Mouse (Mus musculus): Measurements from ENCODE around the gene Gm21083.
A peak's percentile ranks its signal among the peaks of the same experiment; 100 is the strongest.
"Not testable (repeated sequence)": the region's sequence is repeated elsewhere in the genome, so short reads cannot be mapped to it uniquely, and the experiment has no call there.

The Gm21083 gene

DNA sequence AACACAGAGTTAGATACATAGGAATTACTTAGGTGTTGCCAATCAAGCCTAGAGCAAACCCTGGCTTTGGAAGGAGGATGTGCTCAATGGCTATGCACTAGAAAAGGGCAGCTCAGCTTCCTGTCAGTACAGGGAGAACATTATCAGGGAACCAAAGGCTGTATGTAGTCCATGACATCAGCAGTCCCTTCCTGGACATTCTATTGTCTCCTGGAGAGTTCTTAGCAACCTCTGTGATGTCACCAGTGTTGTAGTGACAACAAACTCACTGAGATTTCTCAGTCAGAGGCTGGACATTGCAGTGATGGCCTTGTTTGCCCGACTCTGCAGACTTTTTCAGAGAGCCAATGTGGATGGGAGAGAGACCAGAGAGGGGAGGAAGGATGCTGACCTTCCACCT is at the start of gene Gm21083:
TSS of gene Gm21083 (plus strand) at position 301 of the 400 bp plus-strand sequence.
- not testable (repeated sequence) for DNase-seq

DNA sequence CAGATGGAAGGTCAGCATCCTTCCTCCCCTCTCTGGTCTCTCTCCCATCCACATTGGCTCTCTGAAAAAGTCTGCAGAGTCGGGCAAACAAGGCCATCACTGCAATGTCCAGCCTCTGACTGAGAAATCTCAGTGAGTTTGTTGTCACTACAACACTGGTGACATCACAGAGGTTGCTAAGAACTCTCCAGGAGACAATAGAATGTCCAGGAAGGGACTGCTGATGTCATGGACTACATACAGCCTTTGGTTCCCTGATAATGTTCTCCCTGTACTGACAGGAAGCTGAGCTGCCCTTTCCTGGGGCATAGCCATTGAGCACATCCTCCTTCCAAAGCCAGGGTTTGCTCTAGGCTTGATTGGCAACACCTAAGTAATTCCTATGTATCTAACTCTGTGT is 48.0 kb upstream of the Gm21083 start, which contains the start of gene Gm21190:
TSS of gene Gm21190 (minus strand) at position 101 of the 400 bp plus-strand sequence.
- DNase-seq = not testable (repeated sequence)

DNA sequence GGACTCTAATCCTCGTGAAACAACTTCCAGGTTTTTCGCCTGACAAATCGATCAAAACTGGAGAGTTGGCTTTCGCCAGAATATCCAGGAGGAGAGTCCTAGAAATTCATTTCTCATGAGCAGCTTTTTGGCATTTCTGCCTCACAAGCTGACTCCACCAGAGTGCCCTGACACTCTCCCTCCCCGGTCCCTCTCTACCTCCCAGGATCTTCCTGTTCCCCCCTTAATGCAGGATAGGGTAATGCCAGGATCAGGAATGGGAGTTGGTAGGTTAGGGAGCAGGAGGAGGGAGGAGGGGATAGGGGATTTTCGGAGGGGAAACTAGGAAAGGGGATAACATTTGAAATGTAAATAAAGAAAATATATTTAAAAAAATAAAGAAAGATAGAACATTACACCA is 28.5 kb upstream of the Gm21083 start:
- DNase-seq = not testable (repeated sequence)

DNA sequence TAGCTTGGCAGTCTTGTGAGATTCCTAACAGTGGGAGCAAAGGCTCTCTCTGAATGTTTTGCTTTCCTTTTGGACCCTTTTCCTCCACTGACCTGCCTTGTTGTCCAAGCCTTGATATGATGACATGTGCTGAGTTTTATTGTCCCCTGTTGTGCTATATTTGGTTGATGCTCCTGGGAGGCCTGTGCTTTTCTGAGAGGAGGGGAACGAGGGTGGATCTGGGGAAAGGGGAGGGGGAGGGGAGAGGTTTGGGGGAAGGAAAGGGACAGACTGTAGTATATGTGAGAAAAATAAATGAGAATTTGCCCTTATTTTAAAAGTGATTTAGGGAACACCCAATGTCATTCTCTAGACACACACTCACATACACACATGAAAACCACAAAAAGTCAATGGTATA is 28.0 kb upstream of the Gm21083 start:
- not testable (repeated sequence) for DNase-seq

DNA sequence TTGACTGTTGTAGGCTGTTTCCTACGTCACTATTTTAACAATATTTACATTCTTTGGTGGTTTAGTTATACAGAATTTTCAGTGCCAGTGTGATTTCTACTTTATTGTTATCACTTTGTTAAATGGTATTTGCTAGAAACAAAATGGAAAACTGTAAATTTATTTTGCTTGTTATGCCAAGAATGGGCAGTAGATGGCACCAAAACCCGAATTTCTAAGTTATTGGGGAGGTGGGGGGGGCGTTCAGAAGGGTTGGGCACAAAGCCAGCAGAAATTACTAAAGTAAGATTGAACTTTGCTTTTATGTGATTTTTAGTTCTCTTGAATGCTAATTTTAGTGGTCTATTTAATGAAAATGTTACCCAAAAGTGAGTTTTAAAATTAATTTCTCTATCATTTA is 27.5 kb upstream of the Gm21083 start:
- DNase-seq = not testable (repeated sequence)

DNA sequence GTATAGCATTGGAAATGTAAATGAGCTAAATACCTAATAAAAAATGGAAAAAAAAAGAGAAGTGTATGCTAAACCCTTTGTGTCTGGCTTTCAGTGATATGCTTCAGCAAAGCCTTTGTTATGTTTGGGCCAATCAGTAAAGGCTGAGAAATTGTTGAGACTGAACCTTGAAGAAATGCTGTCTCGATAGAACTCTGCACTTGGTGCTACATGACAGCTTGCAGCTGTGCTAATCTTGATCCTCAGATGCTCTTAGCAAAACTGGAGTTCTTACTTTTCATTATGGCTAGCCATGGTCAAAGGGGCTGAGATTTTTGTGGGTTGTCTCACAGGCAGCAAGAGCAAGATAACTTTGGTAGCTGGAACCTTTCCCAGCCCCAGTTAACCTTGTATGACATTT is 18.5 kb upstream of the Gm21083 start:
- DNase-seq = not testable (repeated sequence)

DNA sequence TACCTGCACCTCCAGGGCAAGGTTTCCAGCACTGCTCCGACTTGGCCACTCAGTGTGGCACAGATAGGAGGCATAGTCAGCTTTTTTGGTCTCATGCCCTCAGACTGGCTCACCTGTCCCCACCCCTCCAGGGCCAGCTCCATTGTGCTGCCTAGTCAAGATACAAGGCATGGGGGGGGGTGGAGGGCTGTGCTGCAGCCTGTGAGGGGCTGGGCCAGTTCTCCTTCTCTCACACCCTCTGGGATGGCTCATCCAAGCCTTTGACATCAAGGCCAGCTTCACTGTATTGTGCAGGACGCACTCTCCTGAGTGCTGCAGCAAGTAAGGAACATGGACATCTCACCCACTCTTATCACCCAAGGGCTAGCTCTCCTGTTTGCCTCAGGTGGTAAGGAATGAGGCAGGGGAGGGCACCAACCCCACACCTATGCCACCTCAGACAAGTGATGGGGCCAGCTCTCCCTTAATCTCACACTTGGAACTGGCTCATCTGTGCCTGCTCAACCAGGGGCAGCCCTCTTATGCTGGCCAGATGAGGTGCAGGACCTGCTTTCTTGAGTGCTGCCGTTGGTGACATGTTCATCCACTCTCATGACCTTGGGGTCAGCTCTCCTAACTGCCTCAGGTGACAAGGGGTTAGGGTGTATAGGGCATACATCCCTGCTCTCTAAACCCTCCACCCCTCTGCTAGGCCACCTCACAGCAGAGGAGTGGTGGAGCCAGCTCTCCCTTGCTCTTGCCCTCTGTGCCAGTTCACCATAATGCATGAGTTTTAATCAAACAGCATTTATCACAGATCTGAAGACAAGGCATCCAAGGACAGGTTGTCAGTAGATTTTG is 15.5 kb upstream of the Gm21083 start:
- DNase-seq = not testable (repeated sequence)

DNA sequence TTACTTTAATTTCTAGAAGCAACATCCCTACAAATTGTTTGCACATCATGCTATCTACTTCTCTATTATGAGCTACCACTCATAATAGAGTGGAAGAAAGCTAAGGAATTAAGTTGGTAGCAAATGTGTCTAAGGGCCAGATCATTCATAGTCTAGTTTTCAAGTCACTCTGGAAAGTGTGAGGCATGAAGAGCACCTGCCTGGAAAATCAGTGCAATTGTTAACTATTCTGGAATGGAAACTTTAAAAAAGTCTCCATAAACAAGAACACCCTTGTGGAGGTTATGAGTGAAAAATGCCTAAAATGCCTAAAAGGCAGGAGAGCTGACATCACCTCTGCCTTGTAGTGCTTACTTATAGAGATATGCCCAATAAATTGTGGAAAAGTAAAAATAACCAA is 3.4 kb upstream of the Gm21083 start:
- not testable (repeated sequence) for DNase-seq

DNA sequence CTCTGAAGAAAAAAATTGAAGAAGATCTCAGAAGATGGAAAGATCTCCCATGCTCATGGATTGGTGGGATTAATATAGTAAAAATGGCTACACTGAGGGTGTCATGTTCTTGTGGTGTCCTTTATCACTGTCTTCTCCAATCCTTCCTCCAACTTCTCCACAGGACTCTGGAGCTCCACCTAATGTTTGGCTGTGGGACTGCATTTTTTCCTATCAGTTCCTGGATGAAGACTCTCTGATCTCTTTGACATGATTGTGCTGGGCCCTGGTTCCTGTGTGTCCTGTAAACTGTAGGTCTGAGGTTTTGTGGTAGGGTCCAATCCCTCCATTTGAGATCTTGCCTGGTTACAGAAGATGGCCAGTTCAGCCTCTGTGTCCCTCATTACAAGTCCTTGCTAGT is 9.2 kb downstream of the Gm21083 start:
- DNase-seq = peak; percentile 5 to 12

DNA sequence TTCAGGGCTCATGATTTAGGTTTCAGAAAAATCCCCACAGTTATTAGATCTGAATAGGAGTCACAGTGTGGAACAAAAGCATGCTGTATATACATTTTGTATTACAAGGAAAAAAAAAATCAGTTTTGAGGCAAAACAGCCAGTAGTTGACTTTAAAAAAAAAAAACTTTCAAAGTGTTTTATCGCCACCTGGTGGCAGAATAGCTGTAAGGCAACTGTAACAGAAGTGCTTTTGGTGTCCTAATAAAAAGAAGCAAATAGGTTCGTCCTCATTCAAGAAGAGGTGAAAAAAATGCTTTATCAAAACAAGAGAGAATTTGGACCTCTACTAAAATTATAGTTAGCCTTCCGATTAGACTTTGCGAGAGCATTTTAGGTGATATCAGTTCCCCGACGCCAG is 11.2 kb downstream of the Gm21083 start:
- not testable (repeated sequence) for DNase-seq

DNA sequence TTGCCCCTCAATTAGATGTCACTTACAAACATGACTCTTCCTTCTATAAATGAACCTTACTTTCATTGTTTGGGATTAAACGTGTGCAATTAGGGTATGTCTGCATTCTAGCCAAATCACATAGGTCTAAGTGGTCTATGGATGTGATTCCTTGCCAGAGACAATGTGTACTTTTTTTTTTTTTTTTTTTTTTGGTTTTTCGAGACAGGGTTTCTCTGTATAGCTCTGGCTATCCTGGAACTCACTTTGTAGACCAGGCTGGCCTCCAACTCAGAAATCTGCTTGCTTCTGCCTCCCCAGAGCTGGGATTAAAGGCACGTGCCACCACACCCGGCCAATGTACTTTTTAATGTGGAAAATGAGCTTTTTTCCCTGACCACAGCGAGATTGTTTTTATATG is 13.5 kb downstream of the Gm21083 start:
- not testable (repeated sequence) for DNase-seq

DNA sequence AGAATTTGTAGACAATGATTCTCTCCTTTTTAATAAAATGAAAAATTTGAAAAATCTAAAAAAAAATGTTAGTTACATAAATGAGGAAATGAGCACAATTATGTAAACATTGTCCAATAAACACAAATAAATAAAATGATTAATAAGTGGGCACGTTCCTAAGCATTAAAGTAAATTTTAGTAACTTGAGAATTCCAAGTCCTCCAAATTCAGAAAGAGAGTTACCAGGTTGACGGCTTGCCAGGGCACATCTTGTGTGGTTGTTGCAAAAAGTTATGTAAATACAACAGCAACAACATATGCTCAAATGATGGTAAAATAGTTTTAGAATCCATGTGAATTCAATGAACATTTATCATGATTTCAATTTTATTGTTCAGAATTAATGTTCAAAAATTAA is 14.4 kb downstream of the Gm21083 start:
- not testable (repeated sequence) for DNase-seq

DNA sequence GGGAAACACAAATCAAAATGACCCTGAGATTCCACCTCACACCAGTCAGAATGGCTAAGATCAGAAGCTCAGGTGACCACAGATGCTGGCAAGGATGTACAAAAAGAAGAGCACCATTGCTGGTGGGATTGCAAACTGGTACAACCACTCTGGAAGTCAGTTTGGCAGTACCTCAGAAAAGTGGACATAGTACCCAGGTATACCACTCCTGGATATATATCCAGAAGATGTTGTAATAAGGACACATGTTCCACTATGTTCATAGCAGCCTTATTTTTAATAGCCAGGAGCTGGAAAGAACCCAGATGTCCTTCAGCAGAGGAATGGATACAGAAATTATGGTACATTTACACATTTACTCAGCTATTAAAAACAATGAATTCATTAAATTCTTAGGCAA is 21.7 kb downstream of the Gm21083 start:
- DNase-seq = not testable (repeated sequence)

DNA sequence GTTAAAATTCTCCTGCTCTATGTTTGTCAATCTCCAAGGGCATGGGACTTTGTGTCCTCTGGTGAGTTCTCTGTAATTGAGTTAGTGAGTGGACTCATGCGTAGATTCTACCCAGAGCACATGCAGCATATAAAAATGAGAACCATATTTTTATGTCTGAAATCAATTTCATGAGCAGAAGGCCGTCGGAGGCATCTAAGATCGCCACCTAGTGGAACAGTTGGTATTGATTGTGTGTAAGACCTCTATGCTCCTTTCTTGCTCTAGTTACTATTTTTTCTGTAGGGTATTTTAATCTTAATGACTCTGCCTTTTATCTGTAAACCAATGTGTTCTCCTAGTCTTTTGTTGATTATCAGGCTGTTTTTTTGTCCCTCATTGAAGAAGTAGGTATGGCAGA is 23.2 kb downstream of the Gm21083 start:
- DNase-seq = not testable (repeated sequence)

DNA sequence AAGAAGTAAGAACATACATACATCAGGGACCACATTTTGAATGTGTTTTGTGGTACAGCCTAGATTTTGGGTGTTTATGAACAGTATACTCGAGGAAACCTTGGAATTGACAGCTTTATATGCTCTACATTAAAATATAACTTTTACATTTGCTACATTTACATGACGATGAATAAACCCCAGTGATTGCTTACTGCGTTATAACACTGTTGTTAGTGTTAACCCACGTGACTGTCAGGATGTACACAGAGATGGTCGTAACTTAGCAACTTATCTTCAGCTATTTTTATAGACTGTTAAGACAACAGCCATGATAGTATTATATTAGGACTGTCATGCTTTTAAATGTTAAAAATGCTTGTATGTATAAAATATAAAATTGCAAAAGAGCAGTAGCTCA is 24.3 kb downstream of the Gm21083 start:
- DNase-seq = not testable (repeated sequence)

DNA sequence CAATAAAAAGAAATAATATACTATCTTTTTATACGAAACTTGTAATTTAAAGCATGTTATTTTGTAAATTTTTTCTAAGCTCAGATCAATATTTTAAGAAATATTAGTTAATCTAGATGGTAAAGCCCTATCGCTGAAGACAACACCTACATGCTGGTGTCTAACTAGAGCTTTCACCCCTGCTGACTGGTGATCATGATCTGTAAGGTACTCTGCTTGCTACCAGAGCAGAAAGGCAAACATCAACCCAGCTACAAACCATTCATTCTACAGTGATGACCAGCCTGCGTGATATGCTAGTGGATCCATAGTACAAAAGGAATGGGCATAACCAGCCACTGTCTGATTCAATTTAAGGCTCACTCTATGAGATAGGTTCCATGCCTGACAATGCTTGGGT is 24.8 kb downstream of the Gm21083 start:
- not testable (repeated sequence) for DNase-seq

DNA sequence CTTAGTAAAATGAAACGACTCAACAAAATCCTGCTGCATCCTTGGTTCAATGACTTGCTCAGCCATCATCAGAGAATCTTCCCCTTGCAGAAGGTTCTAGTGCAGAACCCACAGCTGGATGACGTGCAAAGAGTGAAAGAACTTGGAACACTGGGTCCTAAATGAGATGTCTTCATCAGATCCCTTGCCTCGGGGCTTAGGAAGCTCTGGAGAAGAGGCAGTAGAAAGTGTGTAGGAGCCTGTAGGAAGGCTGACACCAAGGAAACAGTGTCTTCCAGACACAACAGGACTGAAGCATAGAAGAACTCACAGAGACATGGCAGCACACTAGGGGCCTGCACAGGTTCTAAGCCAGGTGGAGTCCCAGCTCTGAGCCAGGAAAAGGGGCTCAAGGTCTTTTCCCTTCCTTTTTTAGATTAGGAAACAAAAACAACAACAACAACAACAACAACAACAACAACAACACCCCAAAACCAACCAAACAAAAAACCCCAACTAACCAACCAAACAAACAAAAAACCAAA is 25.4 kb downstream of the Gm21083 start:
- not testable (repeated sequence) for DNase-seq

DNA sequence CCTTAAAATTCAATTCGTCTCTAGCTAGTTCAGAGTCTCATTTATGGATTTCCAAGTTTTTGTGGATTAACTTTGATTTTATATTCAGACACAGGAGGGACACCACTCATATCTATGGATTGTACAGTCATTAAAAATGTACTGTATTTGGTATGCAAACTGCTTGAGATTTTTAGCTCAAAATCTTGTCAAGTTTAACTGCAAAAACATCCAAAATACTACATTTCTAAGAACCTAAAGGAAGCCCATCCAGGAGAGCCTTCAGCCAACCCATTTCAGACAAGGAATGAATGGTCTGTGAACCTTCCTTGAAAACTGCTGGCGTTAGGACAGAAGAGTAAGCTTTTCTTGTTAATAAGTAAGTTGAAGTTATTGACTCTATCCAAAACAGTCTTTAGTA is 25.9 kb downstream of the Gm21083 start:
- not testable (repeated sequence) for DNase-seq

DNA sequence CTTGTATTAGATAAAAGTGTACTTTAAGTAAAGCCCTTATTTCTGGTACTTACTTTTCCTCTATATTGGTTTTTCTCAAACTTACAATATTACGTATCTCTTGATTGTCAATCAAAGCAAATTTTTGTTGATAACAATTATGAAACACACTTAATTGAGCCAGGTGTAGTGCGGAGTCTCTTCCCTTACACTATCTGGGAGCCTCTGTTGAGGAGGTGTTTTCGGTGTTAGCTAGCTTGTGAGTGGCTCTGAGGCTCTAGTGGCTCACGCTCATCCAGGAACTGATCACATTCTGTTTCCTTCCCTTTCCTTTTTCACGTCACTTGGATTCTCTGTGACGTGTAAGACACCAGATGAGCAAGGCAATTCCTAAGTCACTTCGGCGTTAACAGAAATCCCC is 26.5 kb downstream of the Gm21083 start:
- DNase-seq = not testable (repeated sequence)

DNA sequence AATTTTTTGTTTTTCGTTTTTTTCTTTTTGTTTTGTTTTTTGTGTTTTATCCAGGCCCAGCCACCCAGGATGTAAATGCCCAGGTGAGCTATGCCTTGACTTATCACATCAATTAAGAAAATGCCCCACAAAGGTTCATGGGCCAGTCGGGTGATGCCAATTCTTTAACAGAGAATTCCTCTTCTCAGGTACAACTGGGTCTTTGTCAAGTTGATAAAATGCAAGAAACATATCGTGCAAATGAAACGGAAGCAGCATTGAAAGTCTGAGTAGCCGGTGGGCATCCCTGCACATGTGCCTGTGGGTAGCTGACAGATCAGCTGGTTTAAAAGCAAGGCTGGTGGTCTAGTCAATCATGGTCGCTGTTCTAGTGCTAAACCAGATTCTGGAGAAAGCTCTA is 29.5 kb downstream of the Gm21083 start:
- not testable (repeated sequence) for DNase-seq

DNA sequence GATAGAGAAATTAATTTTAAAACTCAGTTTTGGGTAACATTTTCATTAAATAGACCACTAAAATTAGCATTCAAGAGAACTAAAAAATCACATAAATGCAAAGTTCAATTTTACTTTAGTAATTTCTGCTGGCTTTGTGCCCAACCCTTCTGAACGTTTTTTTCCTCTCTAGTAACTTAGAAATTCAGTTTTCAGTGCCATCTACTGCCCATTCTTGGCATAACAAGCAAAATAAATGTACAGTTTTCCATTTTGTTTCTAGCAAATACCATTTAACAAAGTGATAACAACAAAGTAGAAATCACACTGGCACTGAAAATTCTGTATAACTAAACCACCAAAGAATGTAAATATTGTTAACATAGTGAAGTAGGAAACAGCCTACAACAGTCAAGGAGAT is 33.6 kb downstream of the Gm21083 start:
- not testable (repeated sequence) for DNase-seq

DNA sequence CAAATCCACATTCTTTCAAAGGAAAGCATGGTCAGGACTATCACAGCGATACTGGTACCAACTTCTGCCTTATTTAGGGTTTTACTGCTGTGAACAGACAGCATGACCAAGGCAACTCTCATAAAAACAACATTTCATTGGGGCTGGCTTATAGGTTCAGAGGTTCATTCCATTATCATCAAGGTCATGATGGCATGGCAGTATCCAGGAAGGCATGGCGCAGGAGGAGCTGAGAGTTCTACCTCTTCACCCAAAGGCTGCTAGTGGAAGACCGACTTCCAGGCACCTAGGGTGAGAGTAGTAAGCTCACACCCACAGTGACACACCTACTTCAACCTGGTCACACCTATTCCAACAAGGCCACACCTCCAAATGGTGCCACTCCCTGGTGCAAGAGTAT is 39.1 kb downstream of the Gm21083 start:
- not testable (repeated sequence) for DNase-seq

DNA sequence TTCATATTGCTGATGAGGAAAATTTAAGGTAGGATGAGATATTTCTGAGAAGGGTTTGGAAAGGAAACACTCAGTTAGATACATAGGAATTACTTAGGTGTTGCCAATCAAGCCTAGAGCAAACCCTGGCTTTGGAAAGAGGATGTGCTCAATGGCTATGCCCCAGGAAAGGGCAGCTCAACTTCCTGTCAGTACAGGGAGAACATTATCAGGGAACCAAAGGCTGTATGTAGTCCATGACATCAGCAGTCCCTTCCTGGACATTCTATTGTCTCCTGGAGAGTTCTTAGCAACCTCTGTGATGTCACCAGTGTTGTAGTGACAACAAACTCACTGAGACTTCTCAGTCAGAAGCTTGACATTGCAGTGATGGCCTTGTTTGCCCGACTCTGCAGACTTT is 41.6 kb downstream of the Gm21083 start, which contains the start of gene Speer4d:
TSS of gene Speer4d (plus strand) at position 301 of the 400 bp plus-strand sequence.
- DNase-seq = not testable (repeated sequence)

DNA sequence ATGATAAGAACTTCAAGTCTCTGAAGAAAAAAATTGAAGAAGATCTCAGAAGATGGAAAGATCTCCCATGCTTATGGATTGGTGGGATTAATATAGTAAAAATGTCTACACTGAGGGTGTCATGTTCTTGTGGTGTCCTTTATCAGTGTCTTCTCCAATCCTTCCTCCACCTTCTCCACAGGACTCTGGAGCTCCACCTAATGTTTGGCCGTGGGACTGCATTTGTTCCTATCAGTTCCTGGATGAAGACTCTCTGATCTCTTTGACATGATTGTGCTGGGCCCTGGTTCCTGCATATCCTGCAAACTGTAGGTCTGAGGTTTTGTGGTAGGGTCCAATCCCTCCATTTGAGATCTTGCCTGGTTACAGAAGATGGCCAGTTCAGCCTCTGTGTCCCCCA is 51.0 kb downstream of the Gm21083 start:
- peak in 1 of 2 experiments; percentile 20 for DNase-seq

Data from cerebellum, adult 18-20 months (tissue).